ENCODE assay signal across 8 mouse cellular contexts in genomic region chr13:21749387-21750158, GRCm38 (mm10). TPM values are rescaled to one million over a fixed set of nuclear protein-coding genes. Genes with fewer than 3 reads are reported as not detected.
A peak's percentile ranks its signal among the peaks of the same experiment; 100 is the strongest.
DNase-seq lines count a peak whose midpoint lies in the region; ATAC-seq and TF ChIP-seq lines count a peak whose summit lies in the region.

No protein-coding gene starts in this region.

- peaks cover 7% of the 10 kb centered on the region for H3K4me1 ChIP-seq in lung, adult 2 months (ENCODE audit: control insufficient read depth, insufficient read depth, low read length)
- H3K4me1 ChIP-seq in hindbrain, embryonic 14.5 days (replicated peaks; ENCODE audit: control insufficient read depth, insufficient read depth, low read length), result peaks cover 34% of the 10 kb centered on the region
- peaks cover 37% of the 10 kb centered on the region for H3K4me1 ChIP-seq in midbrain, embryonic 13.5 days (replicated peaks)

- peak overlapping the region; percentile 41 for H3K4me3 ChIP-seq in lung, adult 2 months (replicated peaks; ENCODE audit: extremely low read depth, low read depth, low read length)
- peak overlapping the region; percentile 53 for H3K4me3 ChIP-seq in hindbrain, embryonic 14.5 days (replicated peaks; ENCODE audit: low read length)
- peak overlapping the region; percentile 61 for H3K4me3 ChIP-seq in midbrain, embryonic 13.5 days (replicated peaks)

- peak overlapping the region; percentile 86 for H3K27ac ChIP-seq in hindbrain, embryonic 14.5 days
- peak overlapping the region; percentile 91 for H3K27ac ChIP-seq in midbrain, embryonic 13.5 days

- H3K36me3 ChIP-seq in hindbrain, embryonic 14.5 days (replicated peaks; ENCODE audit: control insufficient read depth, insufficient read depth), result no peaks in the 10 kb centered on the region
- no peaks in the 10 kb centered on the region for H3K36me3 ChIP-seq in midbrain, embryonic 13.5 days

- WGBS in lung, adult 2 months, result 9% methylated on average over 5 of the region's 5 CpGs
- 5% methylated on average over 5 of the region's 5 CpGs for WGBS in hindbrain, embryonic 14.5 days
- 5% methylated on average over 5 of the region's 5 CpGs for WGBS in midbrain, embryonic 13.5 days

- no peaks in the 10 kb centered on the region for H3K27me3 ChIP-seq in hindbrain, embryonic 14.5 days (ENCODE audit: control insufficient read depth, insufficient read depth, low read length)
- no peaks in the 10 kb centered on the region for H3K27me3 ChIP-seq in midbrain, embryonic 13.5 days

- no peak for DNase-seq in lung, adult 2 months
- DNase-seq in lung, postnatal 36 days, result no peak
- DNase-seq in c-Kit-negative CD71-positive TER-119-positive erythroid progenitor cells, embryonic 14.5 days (ENCODE audit: low read depth, low spot score), result peak; percentile 47
- peak; percentile 35 for DNase-seq in hindbrain, embryonic 14.5 days (ENCODE audit: low spot score)
- DNase-seq in right cerebral cortex, postnatal 14 days, result no peak
- DNase-seq in thymus, postnatal 36 days, result no peak
- no peak for DNase-seq in urinary bladder, postnatal 25 days (ENCODE audit: low spot score)

- peak overlapping the region; percentile 90 for H3K4me2 ChIP-seq in hindbrain, embryonic 14.5 days (replicated peaks)
- peak overlapping the region; percentile 81 for H3K4me2 ChIP-seq in midbrain, embryonic 13.5 days (replicated peaks)

- H3K9me3 ChIP-seq in hindbrain, embryonic 14.5 days (ENCODE audit: control insufficient read depth, low read length), result no peaks in the 10 kb centered on the region
- H3K9me3 ChIP-seq in midbrain, embryonic 13.5 days, result no peaks in the 10 kb centered on the region

- peak overlapping the region; percentile 75 for H3K9ac ChIP-seq in hindbrain, embryonic 14.5 days
- peak overlapping the region; percentile 79 for H3K9ac ChIP-seq in midbrain, embryonic 13.5 days (replicated peaks)

- no peak for TF ChIP-seq POLR2A in lung, adult 2 months (IDR thresholded peaks at IDR 0.05; ENCODE audit: borderline replicate concordance, extremely low read depth, low read depth, low read length)

- no peak for ATAC-seq in hindbrain, embryonic 14.5 days (ENCODE audit: low FRiP score)
- no peak for ATAC-seq in midbrain, embryonic 13.5 days

- no peak for TF ChIP-seq CTCF in lung, adult 2 months (IDR thresholded peaks at IDR 0.05; ENCODE audit: insufficient read depth, low read length)

RNA-seq across cellular contexts. Expression of gene Hist1h4k, which starts 0.7 kb away (rescaled TPM):
- 5.6 and 9.7 TPM in 2 replicates for polyA plus RNA-seq in lung, adult 2 months (2012; rRNA removed)
- polyA plus RNA-seq in hindbrain, embryonic 14.5 days (2014; fragmentation: Nextera tagmentation; extraction: Ambion mirVana), result 2.0 and 2.7 TPM in 2 replicates
- polyA plus RNA-seq in midbrain, embryonic 13.5 days (2015; fragmentation: Nextera tagmentation; extraction: Ambion mirVana), result 1.1 and 3.0 TPM in 2 replicates

RNA-seq across cellular contexts. Expression of gene Hist1h2ak, which starts 4.1 kb away (rescaled TPM):
- 3.2 and 3.8 TPM in 2 replicates for polyA plus RNA-seq in lung, adult 2 months (2012; rRNA removed)
- 2.4 and 3.4 TPM in 2 replicates for polyA plus RNA-seq in hindbrain, embryonic 14.5 days (2014; fragmentation: Nextera tagmentation; extraction: Ambion mirVana)
- 22.2 and 26.2 TPM in 2 replicates for polyA plus RNA-seq in midbrain, embryonic 13.5 days (2015; fragmentation: Nextera tagmentation; extraction: Ambion mirVana)

RNA-seq across cellular contexts. Expression of gene Hist1h2bn, which starts 4.3 kb away (rescaled TPM):
- polyA plus RNA-seq in lung, adult 2 months (2012; rRNA removed), result 2.4 and 4.2 TPM in 2 replicates
- polyA plus RNA-seq in hindbrain, embryonic 14.5 days (2014; fragmentation: Nextera tagmentation; extraction: Ambion mirVana), result not detected in 2 replicates
- polyA plus RNA-seq in midbrain, embryonic 13.5 days (2015; fragmentation: Nextera tagmentation; extraction: Ambion mirVana), result 2.5 and 6.7 TPM in 2 replicates

RNA-seq across cellular contexts. Expression of gene Hist1h4j, which starts 14.7 kb away (rescaled TPM):
- 1.3 and 1.4 TPM in 2 replicates for polyA plus RNA-seq in lung, adult 2 months (2012; rRNA removed)
- polyA plus RNA-seq in hindbrain, embryonic 14.5 days (2014; fragmentation: Nextera tagmentation; extraction: Ambion mirVana), result 0.33 and 0.64 TPM in 2 replicates
- 0.82 and 1.0 TPM in 2 replicates for polyA plus RNA-seq in midbrain, embryonic 13.5 days (2015; fragmentation: Nextera tagmentation; extraction: Ambion mirVana)

RNA-seq across cellular contexts. Expression of gene Hist1h2bm, which starts 27.7 kb away (rescaled TPM):
- polyA plus RNA-seq in lung, adult 2 months (2012; rRNA removed), result 0.70 TPM in 1 of 2 replicates, not detected in the other
- polyA plus RNA-seq in hindbrain, embryonic 14.5 days (2014; fragmentation: Nextera tagmentation; extraction: Ambion mirVana), result 1.4 TPM in 2 replicates
- polyA plus RNA-seq in midbrain, embryonic 13.5 days (2015; fragmentation: Nextera tagmentation; extraction: Ambion mirVana), result 3.7 and 4.2 TPM in 2 replicates

Comparison
In these comparisons a context has a peak if more than half of its experiments do, and no peak if none do; other contexts are left out.
1. DNase-seq: peak in c-Kit-negative CD71-positive TER-119-positive erythroid progenitor cells, embryonic 14.5 days (single experiment) and hindbrain, embryonic 14.5 days (single experiment); none in lung, adult 2 months (single experiment), lung, postnatal 36 days (single experiment), right cerebral cortex, postnatal 14 days (single experiment), thymus, postnatal 36 days (0 of 2) and urinary bladder, postnatal 25 days (single experiment).
2. Peak in every context shown above with its lines, with median percentiles within 50 percentile points of each other: H3K4me3 ChIP-seq.